Mouse (Mus musculus) monocyte, adult 2 months (primary cell): ENCODE results near the gene Gsap.

Experiments
- DNase-seq, 2 experiments: peaks; one replicate each; pipeline ENCODE4 v3.0.0; 2022; ENCODE audit warnings: low spot score in 2 of 2, low read depth in 1 of 2

Gsap gene

DNA sequence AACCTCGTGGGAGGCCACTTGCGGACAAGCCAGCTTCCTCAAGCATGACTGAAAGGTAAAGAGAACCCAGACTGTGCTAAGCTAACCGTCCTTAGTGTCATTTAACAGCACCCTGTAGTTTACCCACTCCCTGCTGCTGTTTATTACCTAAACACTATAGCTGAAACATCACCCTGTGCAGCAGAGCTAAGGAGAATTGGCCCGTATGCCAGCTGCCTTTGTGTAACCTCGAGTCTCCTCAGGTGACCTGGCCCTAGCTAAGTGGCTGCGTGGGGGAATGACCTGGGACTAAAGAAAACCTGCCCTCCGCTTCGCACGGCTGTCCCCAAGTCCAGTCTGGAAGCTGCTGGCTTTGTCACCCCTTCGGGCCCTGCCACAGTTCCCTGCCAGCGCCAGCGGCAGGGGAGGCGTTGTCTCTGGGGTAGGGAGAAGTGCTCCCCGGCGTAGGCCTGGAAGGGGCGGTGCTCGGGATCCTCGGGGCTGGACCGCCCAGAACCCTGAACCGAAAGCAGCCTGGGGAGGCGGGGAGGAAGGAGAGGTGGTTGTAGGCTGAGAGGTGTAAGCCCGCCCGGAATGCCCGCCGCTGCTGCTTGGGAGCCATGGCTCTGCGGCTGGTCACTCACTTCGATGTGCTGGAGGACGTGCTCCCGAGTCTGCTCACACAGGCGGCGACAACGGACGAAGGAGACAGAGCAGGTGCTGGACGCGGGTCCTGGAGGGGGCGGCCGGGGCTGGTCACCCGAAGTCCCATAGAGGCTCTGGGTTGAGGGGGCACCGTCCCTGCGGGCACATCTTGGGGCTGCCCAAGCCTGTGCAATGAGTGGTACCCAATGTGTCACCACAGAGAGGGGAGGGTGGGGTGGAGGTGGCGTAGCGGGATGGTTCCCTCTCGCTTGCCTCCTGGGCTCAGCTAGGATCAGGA, at the start of gene Gsap:
Gene Gsap, plus strand, starts transcription at position 492 of the 922 bp plus-strand sequence.
- DNase-seq, result peak; percentile 84 to 86

DNA sequence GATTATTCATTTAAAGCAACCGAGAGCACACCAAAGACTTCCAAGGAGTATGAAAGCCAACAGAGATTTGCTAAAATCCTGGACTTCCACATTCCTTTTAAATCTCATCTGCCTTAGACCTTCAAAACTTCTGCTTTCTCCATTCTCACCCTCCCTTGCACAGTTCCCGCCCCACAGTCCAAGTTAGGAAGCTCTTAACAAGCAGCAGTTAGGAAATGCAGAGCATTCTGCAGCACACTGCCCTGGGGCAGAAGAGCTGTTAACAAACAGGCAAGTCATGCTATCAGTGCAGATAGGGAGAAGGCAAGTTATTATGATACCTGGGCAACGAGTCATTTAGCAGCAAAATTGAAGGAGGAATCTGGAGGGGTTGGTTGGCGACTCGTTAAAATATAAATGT, 49.5 kb upstream of the Gsap start:
- DNase-seq, result peak in 1 of 2 experiments; percentile 13

DNA sequence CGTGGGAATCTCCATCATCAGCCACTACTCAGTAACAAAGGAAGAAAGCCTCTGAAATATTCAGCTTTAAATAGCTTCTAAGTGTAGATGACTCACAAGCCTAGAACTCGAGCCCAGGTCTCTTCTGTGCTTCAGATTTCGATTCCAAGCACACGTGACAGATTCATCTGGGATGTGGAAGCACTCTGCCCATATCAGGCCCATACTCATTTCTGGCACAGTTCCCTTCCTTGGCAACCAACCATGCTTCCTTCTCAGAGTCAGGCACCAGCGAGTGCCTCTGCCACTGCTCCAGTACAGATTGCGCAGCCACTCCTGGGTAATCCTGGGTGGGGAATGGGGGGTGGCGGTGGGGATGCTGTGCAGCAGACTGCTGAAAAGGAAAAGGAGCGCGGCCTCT, 46.5 kb upstream of the Gsap start:
- DNase-seq, result no peak

DNA sequence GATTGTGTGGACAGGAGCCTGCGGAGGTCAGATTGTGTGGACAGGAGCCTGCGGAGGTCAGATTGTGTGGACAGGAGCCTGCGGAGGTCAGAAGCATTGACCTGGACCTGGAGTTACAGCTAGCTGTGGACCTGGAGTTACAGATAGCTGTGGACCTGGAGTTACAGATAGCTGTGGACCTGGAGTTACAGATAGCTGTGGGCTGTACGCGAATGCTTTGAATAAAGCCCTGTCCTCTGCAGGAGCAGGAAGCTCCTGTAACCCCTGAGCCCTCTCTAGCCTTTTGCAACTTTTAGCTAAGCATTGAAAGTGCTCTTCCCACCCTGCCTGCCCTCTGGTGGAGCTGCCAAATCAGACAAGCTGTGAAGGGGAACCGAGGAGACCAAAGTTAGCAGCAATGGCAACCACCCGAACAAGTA, 44.9 kb upstream of the Gsap start:
- peak in 1 of 2 experiments; percentile 55 for DNase-seq

DNA sequence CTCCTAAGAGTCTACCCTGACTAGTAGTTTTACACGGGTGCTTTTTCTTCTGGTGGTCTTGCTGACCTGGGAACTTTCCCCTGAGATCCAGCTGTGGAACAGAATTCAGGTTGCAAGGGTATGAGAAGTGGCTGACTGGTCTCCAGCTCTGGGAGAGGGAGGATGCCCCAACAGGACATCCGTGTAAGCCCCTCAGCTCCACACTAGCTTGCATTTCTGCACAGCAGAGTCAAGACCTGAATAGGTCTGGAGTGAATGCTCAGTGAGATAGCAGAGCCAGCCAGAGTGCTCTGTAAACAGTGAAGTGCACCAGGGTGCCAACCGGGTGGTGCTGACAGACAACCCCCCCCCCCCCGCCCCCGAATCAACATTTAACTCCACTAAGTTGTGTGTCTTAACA, 44.4 kb upstream of the Gsap start:
- DNase-seq, result no peak

DNA sequence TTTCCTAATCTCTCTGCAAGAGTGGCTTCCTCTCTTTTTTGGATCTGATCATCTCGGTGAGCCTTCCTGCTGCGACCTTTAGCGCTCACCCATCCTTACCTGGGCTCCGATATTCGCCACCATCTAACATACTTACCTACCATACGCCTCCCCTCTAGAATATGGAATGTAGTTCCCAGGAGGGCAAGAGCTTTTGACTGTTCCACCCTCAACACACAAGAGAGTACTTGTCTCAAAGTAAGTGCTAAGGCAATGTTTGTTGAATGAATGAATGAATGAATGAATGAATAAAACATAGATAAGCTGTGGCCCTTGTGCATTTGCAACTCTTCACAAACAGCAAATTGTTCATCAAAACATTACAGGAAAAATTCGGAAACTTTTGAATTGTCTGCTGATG, 43.0 kb upstream of the Gsap start:
- no peak for DNase-seq

DNA sequence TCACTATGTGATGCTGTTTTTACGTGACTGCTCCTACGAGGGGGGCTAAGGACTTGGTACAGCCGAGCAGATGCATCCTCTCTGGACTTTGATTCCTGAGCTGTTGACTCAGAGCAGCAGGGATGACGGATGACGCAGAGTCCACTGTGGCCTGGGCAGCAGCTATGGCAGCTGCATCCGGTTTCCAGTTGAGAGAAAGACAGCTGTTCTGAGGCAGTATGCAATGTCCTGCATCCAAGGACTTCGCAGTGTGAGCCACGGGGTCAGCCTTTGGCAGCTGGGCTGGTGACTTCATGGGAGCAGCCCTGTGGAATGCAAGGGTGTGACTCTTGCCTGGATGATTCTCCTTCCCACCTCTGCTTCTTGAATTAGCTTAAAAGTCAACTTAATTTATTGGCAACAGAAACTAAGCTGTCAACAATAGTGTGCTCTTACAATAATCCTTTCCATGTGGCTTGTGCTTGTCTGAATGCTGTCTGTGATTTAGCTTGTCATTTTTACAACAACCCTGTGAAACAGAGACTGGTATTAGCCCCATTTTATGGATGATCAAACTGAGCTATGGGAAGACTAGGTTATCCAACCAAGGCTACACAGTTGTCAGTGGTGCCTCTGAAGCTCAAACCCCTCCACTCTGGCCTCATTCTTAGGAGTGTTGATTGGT, 41.4 kb upstream of the Gsap start:
- DNase-seq, result no peak

DNA sequence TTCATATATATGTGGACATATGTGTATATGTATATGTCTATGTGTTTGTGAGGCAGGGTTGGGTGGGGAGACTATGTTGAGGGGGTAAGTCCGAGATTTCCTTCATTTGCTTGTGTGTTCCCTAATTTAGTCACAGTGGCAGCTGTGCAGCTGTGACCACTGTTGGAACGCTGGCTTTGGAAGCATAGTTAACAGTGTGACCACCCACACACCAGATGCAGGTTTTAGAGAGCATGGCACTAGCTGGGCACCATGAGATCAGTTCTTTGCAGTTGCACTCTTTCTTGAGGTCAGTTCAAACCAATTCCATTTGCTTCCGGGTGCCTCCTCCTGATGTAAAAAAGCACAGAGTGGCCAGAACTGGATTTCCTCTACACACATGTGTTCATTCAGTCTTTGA, 37.7 kb upstream of the Gsap start:
- DNase-seq, result no peak

DNA sequence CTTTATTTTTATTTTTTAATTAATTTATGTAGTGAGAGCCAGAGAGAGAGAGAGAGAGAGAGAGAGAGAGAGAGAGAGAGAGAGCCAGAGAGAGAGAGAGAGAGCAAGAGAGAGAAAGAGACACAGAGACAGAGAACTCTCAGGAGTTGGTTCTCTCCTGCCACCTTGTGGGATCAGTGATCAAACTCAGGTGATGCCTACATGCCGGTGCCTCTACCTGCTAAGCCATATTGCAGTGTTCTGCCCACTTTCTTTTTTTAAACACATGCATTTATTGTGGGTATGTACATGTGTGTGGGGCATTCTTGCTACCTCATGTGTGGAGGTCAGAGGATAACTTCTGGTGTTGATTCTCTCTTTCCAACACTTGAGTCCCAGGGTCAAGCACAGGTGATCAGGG, 32.4 kb upstream of the Gsap start:
- no peak for DNase-seq

DNA sequence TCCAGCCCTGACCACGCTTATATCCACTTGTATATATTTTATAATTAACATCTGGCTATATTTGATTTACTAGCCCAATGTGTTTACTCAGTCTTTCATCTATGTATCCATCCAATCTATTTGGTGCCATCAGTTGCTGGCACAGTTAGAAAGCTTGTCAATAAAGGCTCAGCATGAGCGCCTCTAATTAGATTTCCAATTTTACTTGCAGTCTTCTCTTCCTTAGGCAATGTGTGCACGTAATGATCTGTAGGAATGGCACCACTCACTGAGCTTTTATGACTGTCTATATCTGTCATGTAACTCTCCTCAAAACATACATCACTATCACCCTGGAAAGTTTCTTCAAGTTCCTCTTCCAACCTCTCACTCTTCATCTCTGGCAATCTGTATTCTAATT, 29.3 kb upstream of the Gsap start:
- no peak for DNase-seq

DNA sequence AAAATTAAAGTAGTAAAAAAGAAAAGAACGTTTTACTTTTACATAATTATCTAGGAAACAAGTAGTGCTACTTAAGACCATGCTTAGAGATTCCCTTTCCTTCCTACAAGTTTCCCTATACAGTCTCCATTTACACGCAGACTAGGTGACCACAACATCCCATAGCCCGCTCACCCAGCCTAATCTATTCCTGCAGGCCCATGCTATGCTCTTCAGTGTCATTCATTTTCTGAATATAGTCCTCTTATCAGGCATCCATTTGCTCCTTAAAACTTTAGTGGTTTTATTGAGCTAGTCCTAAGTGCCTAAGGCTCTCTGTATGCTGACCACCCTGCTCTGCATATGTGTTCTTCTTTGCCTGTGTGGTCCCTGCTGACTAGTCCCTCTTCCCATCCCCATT, 26.5 kb upstream of the Gsap start:
- no peak for DNase-seq

DNA sequence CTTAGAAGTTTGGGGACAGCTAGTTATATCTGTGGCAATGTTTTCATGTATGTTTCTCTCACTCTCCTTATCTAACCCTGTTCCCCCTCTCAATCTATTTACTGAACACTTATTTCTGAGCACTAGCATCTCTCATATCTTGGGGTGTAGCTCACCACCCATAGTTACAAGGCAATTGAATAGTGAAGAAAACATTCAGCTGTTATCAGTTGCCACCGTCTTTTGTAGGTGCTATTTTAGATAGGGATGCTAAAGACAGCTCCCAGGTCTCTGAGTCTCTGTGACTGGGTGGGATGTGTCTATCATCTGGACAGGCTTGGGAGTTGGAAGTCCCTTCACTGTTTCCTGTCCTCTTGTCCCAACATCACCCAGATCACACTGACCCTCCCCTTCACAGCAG, 25.3 kb upstream of the Gsap start:
- DNase-seq, result no peak

DNA sequence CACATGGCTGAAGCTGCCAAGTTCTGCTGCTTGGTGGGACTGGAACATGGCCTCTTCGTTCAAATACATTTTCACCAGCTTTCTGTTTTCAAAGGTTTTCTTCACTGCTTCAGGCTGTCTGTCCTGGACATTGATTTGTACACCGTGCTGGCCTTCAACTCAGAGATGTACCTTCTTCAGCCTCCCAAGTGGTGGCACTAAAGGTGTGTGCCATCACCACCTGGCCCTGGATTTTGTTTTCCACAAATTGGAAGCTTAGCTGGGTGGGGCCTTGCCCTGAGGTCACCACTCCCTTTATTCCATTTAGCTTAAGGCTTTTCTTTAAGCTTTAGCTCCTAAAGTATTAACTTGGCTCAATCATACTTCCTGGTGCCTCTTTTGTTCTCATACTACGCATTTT, 22.6 kb upstream of the Gsap start:
- no peak for DNase-seq

DNA sequence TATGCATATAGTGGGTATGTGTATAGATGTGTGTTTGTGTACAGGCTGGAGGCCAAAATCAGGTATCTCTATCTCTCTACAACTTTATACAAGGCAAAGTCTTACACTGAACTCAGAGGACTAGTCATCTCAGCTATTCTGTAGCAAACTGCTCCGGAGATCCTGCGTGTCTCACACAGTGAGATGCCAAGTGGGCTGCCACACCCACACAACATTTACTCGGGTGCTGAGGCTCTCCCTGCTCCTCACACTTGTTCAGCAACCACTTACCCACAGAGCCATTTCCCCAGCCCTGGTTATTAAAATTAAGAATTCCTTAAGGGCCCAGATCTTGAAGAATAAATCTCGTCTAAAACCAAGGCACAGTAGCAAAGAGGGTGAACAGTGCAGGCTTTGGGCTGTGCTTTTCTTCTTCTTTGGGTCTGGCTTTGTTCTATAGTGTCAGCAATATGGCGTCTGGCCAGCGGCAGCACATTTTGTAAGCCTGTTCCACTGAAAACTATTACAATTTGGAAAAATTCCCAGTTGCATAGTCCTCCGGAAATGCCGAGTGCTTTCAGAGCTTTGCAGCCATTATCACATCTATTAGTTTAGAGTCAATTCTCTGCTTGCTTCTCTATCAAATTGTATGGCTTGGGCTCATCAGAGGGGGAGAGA, 17.2 kb upstream of the Gsap start:
- DNase-seq, result no peak

DNA sequence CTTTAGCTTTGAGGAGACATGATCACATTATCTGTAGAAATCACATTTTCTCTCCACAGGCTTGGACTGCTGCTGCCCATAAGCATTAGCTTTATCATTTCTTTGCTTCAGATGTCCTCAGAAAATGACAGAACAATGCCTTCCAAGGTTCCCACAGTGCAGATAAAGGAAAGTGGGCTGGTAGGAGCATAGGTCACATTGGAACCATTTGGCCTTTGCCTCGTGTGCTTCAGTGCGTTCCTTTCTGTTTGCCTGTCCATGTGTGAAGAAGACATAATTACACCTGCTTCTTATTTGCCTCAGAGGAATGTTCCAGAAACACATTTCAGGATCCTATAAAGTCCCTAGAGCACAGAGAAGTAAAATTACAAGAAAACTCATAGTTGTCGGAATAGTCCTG, 16.7 kb upstream of the Gsap start:
- DNase-seq, result no peak

DNA sequence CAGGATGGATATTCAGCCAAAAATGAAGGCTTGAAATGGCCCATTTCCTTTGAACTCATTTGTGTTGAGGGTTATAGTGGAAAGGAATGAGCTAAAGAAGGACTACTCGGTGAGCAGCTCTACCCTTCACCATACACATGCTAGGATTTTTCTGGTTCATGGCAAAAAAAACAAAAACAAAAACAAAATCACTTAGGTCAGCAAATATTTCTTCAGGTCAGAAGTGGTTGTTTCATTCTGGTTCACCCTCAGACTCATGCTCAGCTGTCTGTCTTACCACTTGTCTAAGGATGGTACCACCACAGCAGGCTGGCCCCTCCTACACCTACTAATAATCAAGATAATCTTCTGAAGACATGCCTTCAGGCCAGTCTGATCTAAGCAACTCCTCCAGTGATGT, 16.2 kb upstream of the Gsap start:
- DNase-seq, result no peak

DNA sequence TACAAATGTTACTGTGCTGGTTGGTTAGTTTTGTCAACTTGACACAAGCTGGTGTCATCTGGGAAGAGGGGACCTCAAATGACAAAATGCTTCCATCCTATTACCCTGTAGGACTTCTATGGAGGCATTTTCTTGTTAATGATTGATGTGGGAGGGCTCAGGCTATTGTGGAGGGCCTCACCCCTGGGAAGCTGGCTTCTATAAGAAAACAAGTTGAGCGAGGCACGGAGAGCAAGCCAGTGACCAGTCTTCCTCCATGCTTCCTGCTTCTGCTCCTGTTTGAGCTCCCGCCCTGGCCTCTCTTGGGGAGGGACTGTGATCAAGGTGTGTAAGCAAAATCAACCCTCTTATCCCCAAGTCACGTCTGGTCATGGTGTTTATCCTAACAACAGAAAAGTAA, 15.6 kb upstream of the Gsap start:
- DNase-seq, result no peak

DNA sequence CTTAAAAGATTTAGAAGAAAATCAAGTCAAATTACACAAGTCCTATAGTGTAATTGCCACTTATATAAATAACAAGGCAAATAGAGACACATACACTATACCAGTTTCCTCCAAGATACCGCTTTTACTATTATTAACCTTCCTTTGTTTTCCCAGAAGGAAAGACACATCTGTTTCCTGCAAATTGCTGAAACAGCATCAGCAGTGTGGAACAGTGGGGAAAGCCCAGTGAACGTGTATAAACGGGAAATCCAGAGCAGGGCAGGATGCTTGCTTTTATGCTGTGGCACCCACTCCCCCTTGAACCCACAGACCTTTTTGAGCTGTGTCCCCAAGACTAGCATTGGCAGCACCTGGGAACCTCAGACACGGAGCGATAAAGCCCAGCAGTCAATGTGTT, 15.2 kb upstream of the Gsap start:
- DNase-seq, result no peak

DNA sequence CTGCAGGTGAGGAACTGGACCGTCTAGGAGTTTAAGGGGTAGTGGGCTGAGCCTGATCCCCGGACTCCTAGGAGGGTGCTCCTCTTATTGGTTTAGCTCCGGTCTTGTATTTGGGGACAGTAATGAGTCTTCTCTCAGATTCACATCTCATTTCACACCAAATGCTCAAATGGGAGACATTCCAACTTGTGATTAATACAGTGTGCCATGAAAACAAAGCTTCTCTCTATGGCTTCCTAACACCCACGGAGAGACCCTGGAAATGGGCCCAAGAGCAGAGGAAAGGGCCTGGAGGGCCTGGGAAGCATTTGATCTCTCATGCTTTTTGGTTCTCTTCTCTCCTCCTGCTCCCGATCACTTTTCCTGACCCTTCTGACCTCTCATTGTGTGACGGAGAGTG, 14.7 kb upstream of the Gsap start:
- DNase-seq, result no peak

DNA sequence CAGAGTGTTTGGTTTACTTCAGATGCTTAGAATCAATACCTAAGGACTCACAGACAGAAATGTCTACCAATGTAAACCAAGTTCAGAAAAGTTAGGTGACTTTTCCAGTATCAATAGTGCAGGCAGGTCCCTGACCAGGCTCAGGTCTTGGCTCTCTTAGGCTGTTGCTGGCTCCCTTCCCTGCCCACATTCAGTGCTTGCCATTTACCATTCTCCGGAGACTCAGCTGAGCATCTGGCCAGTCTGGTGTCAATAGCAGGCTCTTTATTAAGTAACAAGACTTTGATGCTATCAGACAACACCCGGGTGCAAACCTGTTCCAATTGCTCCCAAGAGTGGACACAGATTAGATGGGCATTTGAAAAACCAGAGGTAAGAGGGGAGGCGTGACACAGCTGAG, 13.7 kb upstream of the Gsap start:
- DNase-seq, result no peak

DNA sequence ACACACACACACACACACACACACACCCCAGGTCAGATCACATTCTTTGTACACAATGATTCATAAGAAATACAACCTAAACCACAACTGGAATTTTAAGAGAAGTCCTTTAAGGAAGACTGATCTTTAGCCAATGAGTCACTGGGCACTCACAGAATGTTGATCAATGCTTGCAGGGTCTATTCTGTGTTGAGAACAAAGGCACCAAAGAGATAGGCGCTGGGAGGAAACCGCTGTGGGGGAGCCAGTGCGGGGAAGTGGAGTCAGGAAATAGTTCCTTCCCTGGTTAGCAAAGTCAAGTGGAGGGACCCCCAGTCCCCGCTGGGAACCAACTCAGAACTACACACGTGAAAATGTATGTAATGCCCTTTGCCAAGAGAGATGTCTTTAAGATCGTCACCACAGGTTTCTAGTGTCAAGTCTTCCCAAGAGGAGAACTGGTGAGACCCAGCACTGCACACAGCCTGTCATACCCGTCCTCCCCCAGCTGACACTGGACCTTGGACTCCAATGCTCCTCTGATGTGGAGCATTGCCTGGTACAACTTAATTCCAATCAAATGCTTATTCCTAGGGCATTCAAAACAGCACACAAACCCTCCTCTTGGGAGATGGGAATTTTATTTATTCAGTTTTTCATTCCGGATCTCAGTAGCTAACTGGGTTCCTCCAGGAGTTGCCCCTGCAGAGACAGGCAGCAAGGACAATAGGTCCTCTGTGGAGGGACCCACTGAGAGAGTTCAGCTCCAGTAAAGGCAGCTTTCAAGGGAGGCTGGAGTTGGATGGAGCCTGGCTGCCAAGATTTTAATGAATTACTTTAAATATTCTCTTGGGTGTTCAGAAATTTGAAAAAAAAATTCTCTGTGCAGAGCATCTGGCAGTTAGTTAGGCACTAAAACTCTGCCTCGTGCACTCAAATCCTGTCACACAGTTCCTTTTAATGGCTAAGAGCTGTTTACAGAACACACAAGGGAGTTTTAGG, 10.6 kb upstream of the Gsap start:
- DNase-seq, result no peak
